Mouse (Mus musculus) hindbrain, embryonic 11.5 days (tissue): ENCODE results near the gene Rbm18. TPM values are rescaled to one million over a fixed set of nuclear protein-coding genes. Genes with fewer than 3 reads are reported as not detected.

Experiments
- ATAC-seq: fragments of 200-750 bp; cut with Nextera tagmentation; 2 replicates; pipeline ENCODE4 v1.8.0; 2017; ENCODE audit warnings: mild to moderate bottlenecking, moderate TSS enrichment, moderate library complexity; ENCODE audit not compliant: low FRiP score
- DNase-seq: peaks from one replicate; pipeline ENCODE4 v3.0.0-alpha.2; 2015; ENCODE audit warnings: low spot score
- H3K27ac ChIP-seq: fragments of 300-500 bp; sonication (generic); 2 replicates; pipeline ENCODE4 v1.5.1; 2014; ENCODE audit warnings: mild to moderate bottlenecking, low read depth, low read length
- H3K27me3 ChIP-seq: fragments of 300-500 bp; sonication (generic); 2 replicates; pipeline ENCODE4 v1.6.1; 2014; ENCODE audit warnings: mild to moderate bottlenecking, low read length, moderate library complexity, mixed read lengths; ENCODE audit not compliant: control insufficient read depth, insufficient read depth
- H3K36me3 ChIP-seq: fragments of 300-500 bp; sonication (generic); 2 replicates; pipeline ENCODE4 v1.6.1; 2014; ENCODE audit warnings: mild to moderate bottlenecking, low read length, moderate library complexity, mixed read lengths; ENCODE audit not compliant: control insufficient read depth, insufficient read depth
- H3K4me1 ChIP-seq: fragments of 300-500 bp; sonication (generic); replicated peaks from 2 replicates; pipeline ENCODE4 v1.6.1; 2014; ENCODE audit warnings: low read length, mixed read lengths; ENCODE audit not compliant: control insufficient read depth, insufficient read depth
- H3K4me2 ChIP-seq: fragments of 300-500 bp; sonication (generic); replicated peaks from 2 replicates; pipeline ENCODE4 v1.6.1; 2014; ENCODE audit warnings: mild to moderate bottlenecking, low read depth, low read length
- H3K4me3 ChIP-seq: fragments of 300-500 bp; sonication (generic); 2 replicates; pipeline ENCODE4 v1.5.1; 2014; ENCODE audit warnings: low read depth, low read length
- H3K9ac ChIP-seq: fragments of 300-500 bp; sonication (generic); 2 replicates; pipeline ENCODE4 v1.6.1; 2014; ENCODE audit warnings: low read depth, low read length
- H3K9me3 ChIP-seq: fragments of 300-500 bp; sonication (generic); 2 replicates; pipeline ENCODE4 v1.6.1; 2016; ENCODE audit warnings: low read length; ENCODE audit not compliant: control insufficient read depth
- WGBS: fragments of 180-500 bp; shearing (Covaris S2); extraction: QIAGEN DNeasy Blood & Tissue Kit; methylation state at CpG from one replicate; pipeline ENCODE4 v1.1.7; 2014; 5-methylcytosine and 5-hydroxymethylcytosine counted together
- polyA plus RNA-seq: library from polyadenylated mRNA; unstranded; fragments of >200 nt; fragmentation: Nextera tagmentation; extraction: Ambion mirVana; gene quantifications from 2 replicates; pipeline ENCODE4 v1.2.1, GENCODE M21; 2014

Gene Rbm18
- polyA plus RNA-seq, 1 experiment from 2014 or later: 121 TPM

DNA sequence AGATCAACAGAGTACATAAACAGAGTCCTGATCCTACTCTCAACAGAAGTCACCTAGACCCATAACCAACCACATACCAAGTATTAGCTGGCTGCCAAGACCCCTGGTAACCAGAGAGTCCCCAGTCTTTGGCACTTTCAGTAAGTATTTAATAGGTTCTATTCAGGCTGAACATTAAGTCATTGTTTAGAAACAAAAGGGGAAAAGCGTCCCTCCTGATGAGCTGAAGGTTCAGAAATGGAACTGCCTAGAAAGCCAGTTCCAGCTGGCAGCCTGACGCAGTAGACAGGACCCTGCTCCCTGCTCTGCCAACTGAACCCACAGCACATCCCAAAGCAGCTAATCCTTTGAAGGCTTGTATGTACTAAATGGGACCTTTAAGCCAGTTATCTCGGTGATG is 47.4 kb downstream of the Rbm18 start:
- Histone ChIP-seq H3K9me3 (no peaks in the 10 kb centered on the region), H3K4me1 (peaks cover 8% of the 10 kb centered on the region; the same call in 1 of the 2 replicates), H3K36me3 (no peaks in the 10 kb centered on the region), H3K27me3 (peaks cover 53% of the 10 kb centered on the region), H3K4me3 (no peak overlapping the region), H3K4me2 (no peak overlapping the region), H3K9ac (no peak overlapping the region), H3K27ac (no peak overlapping the region)
- no peak for ATAC-seq
- WGBS: 52% methylated on average over 3 of the region's 3 CpGs
- no peak for DNase-seq

DNA sequence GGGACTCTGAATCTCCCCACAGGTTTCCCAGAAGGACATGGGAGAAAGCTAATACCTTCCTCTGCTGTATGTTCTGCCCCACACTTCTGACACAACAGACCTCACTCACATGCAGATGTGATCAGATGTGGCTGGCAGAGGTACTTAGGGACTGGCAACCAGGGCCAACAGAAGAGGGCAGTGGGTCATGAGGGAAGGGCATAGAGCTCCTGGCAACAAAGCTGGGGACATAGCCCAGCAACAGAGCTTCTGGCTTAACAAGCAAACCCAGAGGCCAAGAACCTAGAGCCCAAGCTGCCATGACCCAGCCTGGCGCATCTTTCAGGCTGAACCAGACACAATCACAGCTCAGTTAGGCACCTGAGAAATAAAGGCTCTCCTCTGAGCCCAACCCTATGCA is 51.5 kb downstream of the Rbm18 start:
- no peak for ATAC-seq
- 86% methylated on average over 1 of the region's 1 CpGs for WGBS

DNA sequence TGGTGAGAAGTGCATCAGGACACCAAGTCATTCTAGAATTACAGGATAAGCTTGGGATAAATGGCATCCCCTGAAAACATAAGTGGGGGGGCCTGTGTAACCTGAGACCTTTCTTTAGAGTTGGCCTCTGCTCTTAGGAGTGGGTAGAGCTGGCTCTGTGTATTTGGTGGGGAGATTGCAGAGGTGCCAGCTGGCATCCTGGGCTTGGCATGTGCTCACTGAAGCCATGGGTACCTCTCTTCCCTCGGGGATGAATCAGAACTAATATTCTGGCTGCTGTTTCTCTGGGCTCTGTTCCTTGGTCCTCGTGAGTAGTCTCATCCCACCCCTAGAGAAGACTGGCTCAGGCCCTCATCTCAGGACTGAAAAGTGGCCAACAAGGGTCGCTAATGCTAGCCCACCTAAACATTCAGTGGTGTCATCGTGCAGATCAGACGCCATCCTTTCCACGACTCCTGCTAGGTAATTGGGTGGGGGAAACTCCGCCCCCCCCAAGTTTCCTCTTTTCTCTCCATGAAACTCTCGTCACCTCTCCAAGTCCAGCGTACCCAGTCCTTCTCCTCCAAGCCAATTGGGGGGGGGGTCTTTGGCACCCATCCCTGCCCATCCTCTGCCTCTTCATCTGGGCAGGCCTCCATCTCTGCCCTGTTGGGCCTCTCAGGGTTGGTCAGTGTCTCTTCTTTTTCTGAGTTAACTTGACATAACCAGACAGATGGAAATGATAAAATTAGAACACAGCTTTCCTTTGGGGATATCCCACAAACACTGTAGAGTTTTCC is 53.6 kb downstream of the Rbm18 start:
- no peak overlapping the region for H3K4me2 ChIP-seq
- DNase-seq: no peak
- H3K36me3 ChIP-seq: no peaks in the 10 kb centered on the region
- no peaks in the 10 kb centered on the region for H3K9me3 ChIP-seq
- no peak overlapping the region for H3K9ac ChIP-seq
- no peak overlapping the region for H3K4me3 ChIP-seq
- no peaks in the 10 kb centered on the region for H3K4me1 ChIP-seq
- no peak overlapping the region for H3K27ac ChIP-seq
- H3K27me3 ChIP-seq: 0 out of 2 replicates have a peak, but pooled peaks cover 4% of the 10 kb centered on the region
- no peak for ATAC-seq
- WGBS: 88% methylated on average over 9 of the region's 9 CpGs

More for the DNA sequence above, 51.5 kb downstream of the Rbm18 start:
- Histone ChIP-seq H3K4me1 (no peaks in the 10 kb centered on the region), H3K9me3 (no peaks in the 10 kb centered on the region), H3K27me3 (peaks cover 12% of the 10 kb centered on the region), H3K4me2 (no peak overlapping the region), H3K9ac (no peak overlapping the region), H3K36me3 (no peaks in the 10 kb centered on the region), H3K4me3 (no peak overlapping the region), H3K27ac (no peak overlapping the region)
- no peak for DNase-seq

DNA sequence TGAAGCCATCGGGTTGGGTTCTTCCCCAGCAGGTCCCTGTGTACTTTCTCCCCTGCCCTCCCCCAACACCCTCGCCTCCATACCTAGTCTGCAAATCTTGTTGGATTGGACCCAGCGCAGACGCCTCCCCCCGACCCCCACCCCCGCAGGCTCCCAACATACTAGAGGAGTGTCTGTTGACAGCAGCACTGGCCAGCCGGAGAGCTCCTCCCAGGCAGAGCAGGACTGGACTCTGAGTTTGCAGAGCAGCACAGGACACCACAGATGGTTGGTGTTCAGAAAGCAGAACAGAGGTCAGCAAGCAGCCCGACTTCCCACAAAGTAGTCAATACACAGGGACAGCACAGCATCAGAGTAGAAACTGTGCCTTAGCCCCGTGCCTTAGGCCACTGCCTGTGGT is 55.1 kb downstream of the Rbm18 start:
- no peak overlapping the region for H3K27ac ChIP-seq
- H3K4me1 ChIP-seq: no peaks in the 10 kb centered on the region
- H3K4me3 ChIP-seq: no peak overlapping the region
- H3K27me3 ChIP-seq: no peaks in the 10 kb centered on the region
- H3K9me3 ChIP-seq: no peaks in the 10 kb centered on the region
- H3K4me2 ChIP-seq: no peak overlapping the region
- no peaks in the 10 kb centered on the region for H3K36me3 ChIP-seq
- 33% methylated on average over 9 of the region's 9 CpGs for WGBS
- ATAC-seq (no peak), DNase-seq (peak; percentile 9)
- H3K9ac ChIP-seq: no peak overlapping the region

DNA sequence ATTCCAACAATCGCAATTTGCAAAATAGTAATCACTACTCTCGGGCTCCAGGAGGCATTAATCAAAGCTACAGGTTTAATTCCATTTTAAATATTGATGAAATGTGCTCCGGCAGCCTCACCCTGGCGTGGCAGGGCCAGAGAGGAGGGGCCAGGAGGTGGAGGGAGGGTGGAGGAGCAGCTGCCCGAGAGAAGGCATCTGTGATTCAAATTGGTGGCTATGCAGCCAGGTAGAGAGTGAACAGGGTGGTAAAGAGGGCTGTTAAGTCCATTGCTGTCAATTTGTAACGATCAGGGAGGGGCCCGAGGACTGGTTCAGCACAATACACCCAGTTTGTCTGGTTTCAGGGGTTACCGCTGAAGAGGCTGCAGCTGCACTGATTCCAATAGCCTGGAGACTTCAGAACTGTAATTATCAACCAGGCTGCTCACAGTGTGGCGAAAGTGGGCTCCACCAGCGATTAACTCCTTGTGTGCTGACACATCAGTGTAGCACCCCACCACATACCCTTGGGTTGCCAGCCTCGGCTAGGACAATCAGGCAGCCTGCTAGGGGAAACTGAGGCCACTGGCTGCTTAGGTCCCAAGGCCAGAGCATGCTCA is 59.3 kb downstream of the Rbm18 start:
- no peaks in the 10 kb centered on the region for H3K9me3 ChIP-seq
- H3K9ac ChIP-seq: no peak overlapping the region
- WGBS: 15% methylated on average over 11 of the region's 11 CpGs
- no peaks in the 10 kb centered on the region for H3K27me3 ChIP-seq
- H3K4me2 ChIP-seq: peak overlapping the region; percentile 19
- H3K36me3 ChIP-seq: no peaks in the 10 kb centered on the region
- peak; percentile 72 for ATAC-seq
- no peak overlapping the region for H3K4me3 ChIP-seq
- 0 out of 2 replicates have a peak overlapping the region, but pooled peaks have one; percentile 10 for H3K27ac ChIP-seq
- H3K4me1 ChIP-seq: no peaks in the 10 kb centered on the region
- peak; percentile 25 for DNase-seq

DNA sequence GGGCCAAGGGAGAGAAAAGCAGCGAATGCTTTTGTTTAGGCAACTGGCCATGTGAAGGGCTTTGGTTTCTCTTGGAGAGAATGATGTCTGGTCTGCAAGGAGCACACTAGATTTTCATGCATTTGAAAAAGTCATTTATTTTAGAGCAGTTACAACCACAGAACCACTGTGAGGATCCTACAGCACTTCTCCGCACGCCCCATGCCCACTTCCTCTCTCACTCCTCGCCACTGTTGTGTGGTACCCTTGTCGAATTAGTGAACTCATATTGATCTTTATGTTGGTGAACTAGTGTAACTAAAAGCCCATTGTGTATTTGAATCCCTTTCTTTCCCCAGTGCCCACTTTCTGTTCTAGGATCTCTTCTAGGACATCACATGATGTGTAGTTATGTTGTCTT is 61.4 kb downstream of the Rbm18 start:
- Histone ChIP-seq H3K36me3 (no peaks in the 10 kb centered on the region), H3K9ac (no peak overlapping the region), H3K27ac (no peak overlapping the region), H3K4me2 (no peak overlapping the region), H3K9me3 (no peaks in the 10 kb centered on the region), H3K4me1 (no peaks in the 10 kb centered on the region), H3K27me3 (no peaks in the 10 kb centered on the region), H3K4me3 (no peak overlapping the region)
- DNase-seq: no peak
- ATAC-seq: no peak
- WGBS: 87% methylated on average over 5 of the region's 5 CpGs

DNA sequence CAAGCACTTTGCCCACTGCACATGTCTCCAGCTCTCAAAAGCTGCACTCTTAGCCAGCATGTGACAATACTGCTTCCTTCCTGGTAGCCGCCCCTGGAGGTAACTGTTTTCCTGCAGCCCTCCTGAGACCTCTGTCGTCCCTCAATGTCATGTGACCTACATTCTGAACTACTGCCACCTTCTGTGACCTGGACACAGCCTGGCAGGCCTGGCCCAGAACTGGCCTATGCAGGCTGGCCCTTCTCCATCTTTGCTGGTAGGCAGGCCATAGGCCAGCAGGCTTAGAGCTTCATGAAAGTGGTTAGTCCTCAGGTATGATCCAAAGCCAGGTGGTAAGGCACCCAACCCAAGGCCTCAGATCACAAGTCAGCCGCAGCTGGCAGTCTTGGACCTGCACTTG is 62.8 kb downstream of the Rbm18 start:
- no peak for DNase-seq

DNA sequence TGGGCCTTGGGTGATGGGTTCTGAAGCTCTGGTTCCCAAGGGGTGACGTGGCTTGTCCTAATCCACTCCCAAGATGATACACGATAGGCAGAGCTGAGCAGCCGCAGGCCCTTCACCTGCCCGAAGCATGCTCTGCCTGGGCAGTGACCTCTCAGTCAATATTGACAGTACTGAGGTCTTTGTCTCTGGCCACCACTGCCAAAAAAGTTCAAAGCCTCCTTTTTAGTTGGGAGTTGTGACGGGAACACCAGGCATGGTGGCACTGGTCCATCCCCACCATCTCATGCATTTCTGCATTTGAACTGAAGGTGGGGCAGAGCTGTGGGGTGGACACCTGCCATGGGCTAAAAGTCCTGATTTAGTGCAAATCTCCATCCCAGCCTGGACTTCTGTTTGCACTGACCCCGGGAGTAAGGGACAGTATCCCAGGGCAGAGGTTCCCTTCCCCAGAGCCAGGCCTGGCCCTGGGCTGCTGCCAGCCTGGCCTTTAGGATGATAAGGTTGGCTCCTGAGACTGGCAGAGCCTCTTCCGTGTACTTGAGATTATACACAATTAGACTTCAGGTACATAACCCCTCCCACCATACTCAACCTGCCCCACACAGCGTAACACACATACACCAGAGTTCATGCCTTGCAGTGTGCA is 64.8 kb downstream of the Rbm18 start:
- 83% methylated on average over 8 of the region's 8 CpGs for WGBS
- Histone ChIP-seq H3K27ac (no peak overlapping the region), H3K4me2 (no peak overlapping the region), H3K4me3 (no peak overlapping the region), H3K9me3 (no peaks in the 10 kb centered on the region), H3K9ac (no peak overlapping the region), H3K27me3 (no peaks in the 10 kb centered on the region), H3K4me1 (no peaks in the 10 kb centered on the region), H3K36me3 (no peaks in the 10 kb centered on the region)
- DNase-seq (no peak), ATAC-seq (no peak; the same call in 1 of the 2 replicates)

More for the DNA sequence above, 62.8 kb downstream of the Rbm18 start:
- H3K9me3 ChIP-seq: no peaks in the 10 kb centered on the region
- no peaks in the 10 kb centered on the region for H3K4me1 ChIP-seq
- H3K4me2 ChIP-seq: no peak overlapping the region
- no peak for ATAC-seq
- H3K9ac ChIP-seq: no peak overlapping the region
- no peaks in the 10 kb centered on the region for H3K36me3 ChIP-seq
- H3K4me3 ChIP-seq: no peak overlapping the region
- H3K27ac ChIP-seq: no peak overlapping the region
- H3K27me3 ChIP-seq: no peaks in the 10 kb centered on the region
- WGBS: 58% methylated on average over 3 of the region's 3 CpGs
